Mouse (Mus musculus): ENCODE data around the gene Mlip. TPM values are rescaled to one million over a fixed set of nuclear protein-coding genes. Genes with fewer than 3 reads are reported as not detected.

The Mlip gene
- total RNA-seq, 2 experiments from 2014 or later = 41.8 to 57.7 TPM

Other genes with a start within 250 kb of the Mlip start
- gene Lrrc1, start 191.9 kb upstream of the Mlip start, total RNA-seq (2021) = 1 to 10 TPM; 6.8 to 8.1 TPM